Mouse (Mus musculus) small intestine, adult 2 months (tissue): ENCODE measurements at regions not wholly inside any gene's neighbourhood (a gene's known extent, or its start where the extent isn't known, plus 50 kb on each side); places are given as distances from the start of the nearest gene placed in this dataset.

Source experiments
- CTCF ChIP-seq: fragments of 200-500 bp; IDR thresholded peaks from 2 replicates; pipeline ENCODE4 v1.5.1; 2012; ENCODE audit warnings: low read depth, mild to moderate bottlenecking, control low read depth, inconsistent platforms, low read length, moderate library complexity, mixed read lengths; ENCODE audit not compliant: insufficient replicate concordance, insufficient read length; ENCODE audit errors: extremely low read depth
- POLR2A ChIP-seq: fragments of 200-500 bp; IDR thresholded peaks from 2 replicates; pipeline ENCODE4 v1.6.1; 2012; ENCODE audit warnings: low read depth, mild to moderate bottlenecking, control low read depth, inconsistent platforms, low read length, moderate library complexity

DNA sequence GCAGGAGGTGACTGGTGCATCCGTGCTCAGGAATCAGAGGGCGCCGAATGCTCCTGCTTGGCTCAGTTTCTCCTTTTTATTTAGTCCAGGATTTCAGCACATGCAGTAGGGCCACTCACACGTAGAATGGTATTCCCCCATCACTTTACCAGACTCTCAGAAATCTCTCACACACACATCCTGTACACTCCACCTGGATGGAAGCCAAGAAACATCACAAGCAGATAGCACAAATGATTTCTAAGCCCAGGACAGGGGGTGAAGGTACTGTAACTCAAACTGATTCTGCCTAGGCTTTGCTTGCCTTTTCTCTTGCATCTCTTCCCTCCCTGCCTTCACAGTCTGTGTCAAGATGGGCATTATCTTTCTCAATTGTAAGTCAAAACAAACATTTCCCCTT lies 301.6 kb downstream of the 1500009L16Rik start:
- no peak for TF ChIP-seq CTCF
- no peak for TF ChIP-seq POLR2A
